Mouse (Mus musculus) C2C12 (cell line): ENCODE data around the gene Urgcp.

ENCODE experiments used
- CEBPB ChIP-seq: IDR thresholded peaks from one replicate; pipeline ENCODE4 v1.6.1; 2011; ENCODE audit warnings: low read depth, mild to moderate bottlenecking, control low read depth, moderate library complexity
- CTCF ChIP-seq: IDR thresholded peaks from one replicate; pipeline ENCODE4 v1.5.1; 2011; ENCODE audit not compliant: control insufficient read depth, insufficient read depth, insufficient read length
- MAX ChIP-seq: IDR thresholded peaks from one replicate; pipeline ENCODE4 v1.6.1; 2011; ENCODE audit warnings: mild to moderate bottlenecking, control low read depth
- MYOD1 ChIP-seq: IDR thresholded peaks from one replicate; pipeline ENCODE4 v1.6.1; 2011; ENCODE audit warnings: low read depth; ENCODE audit not compliant: control insufficient read depth, insufficient read length
- MYOG ChIP-seq: IDR thresholded peaks from one replicate; pipeline ENCODE4 v1.6.1; 2011; ENCODE audit not compliant: control insufficient read depth, insufficient read length; ENCODE audit errors: extremely low read depth
- USF1 ChIP-seq: IDR thresholded peaks from one replicate; pipeline ENCODE4 v1.6.1; 2011; ENCODE audit warnings: low read depth, mild to moderate bottlenecking, control low read depth, moderate library complexity

- TF ChIP-seq CTCF, result no peak
- TF ChIP-seq USF1, result no peak
- TF ChIP-seq CEBPB, result no peak
- no peak for TF ChIP-seq MYOD1
- TF ChIP-seq MYOG, result no peak
- no peak for TF ChIP-seq MAX
Observed at GRCm38 (mm10) chr11:5804174-5804573, 42.0 kb upstream of the Urgcp start.
